Mouse (Mus musculus) forebrain, embryonic 15.5 days (tissue): ENCODE results near the gene Zfp84. TPM values are rescaled to one million over a fixed set of nuclear protein-coding genes. Genes with fewer than 3 reads are reported as not detected.
"Not testable (repeated sequence)": the region's sequence is repeated elsewhere in the genome, so short reads cannot be mapped to it uniquely, and the experiment has no call there.

Experiments used
- ATAC-seq: fragments of 200-750 bp; cut with Nextera tagmentation; replicated peaks from 2 replicates; pipeline ENCODE4 v1.8.0; 2017; ENCODE audit warnings: mild to moderate bottlenecking, moderate TSS enrichment, moderate library complexity
- H3K27ac ChIP-seq: fragments of 300-500 bp; sonication (generic); replicated peaks from 2 replicates; pipeline ENCODE4 v1.5.1; 2015; ENCODE audit warnings: mild to moderate bottlenecking, inconsistent platforms
- H3K27me3 ChIP-seq: fragments of 300-500 bp; sonication (generic); 2 replicates; pipeline ENCODE4 v1.6.1; 2015; ENCODE audit warnings: inconsistent platforms
- H3K36me3 ChIP-seq: fragments of 300-500 bp; sonication (generic); 2 replicates; pipeline ENCODE4 v1.6.1; 2015; ENCODE audit warnings: mild to moderate bottlenecking, inconsistent platforms
- H3K4me1 ChIP-seq: fragments of 300-500 bp; sonication (generic); 2 replicates; pipeline ENCODE4 v1.6.1; 2015; ENCODE audit warnings: inconsistent platforms
- H3K4me2 ChIP-seq: fragments of 300-500 bp; sonication (generic); replicated peaks from 2 replicates; pipeline ENCODE4 v1.6.1; 2015; ENCODE audit warnings: mild to moderate bottlenecking, inconsistent platforms
- H3K4me3 ChIP-seq: fragments of 300-500 bp; sonication (generic); 2 replicates; pipeline ENCODE4 v1.5.1; 2015; ENCODE audit warnings: mild to moderate bottlenecking, inconsistent platforms
- H3K9ac ChIP-seq: fragments of 300-500 bp; sonication (generic); replicated peaks from 2 replicates; pipeline ENCODE4 v1.6.1; 2015; ENCODE audit warnings: mild to moderate bottlenecking, inconsistent platforms
- H3K9me3 ChIP-seq: fragments of 300-500 bp; sonication (generic); 2 replicates; pipeline ENCODE4 v1.6.1; 2016; ENCODE audit warnings: inconsistent platforms
- WGBS: fragments of 180-500 bp; shearing (Covaris S2); methylation state at CpG from one replicate; pipeline ENCODE4 v1.1.7; 2015; ENCODE audit warnings: mixed read lengths; 5-methylcytosine and 5-hydroxymethylcytosine counted together
- polyA plus RNA-seq: library from polyadenylated mRNA; unstranded; fragments of >200 nt; fragmentation: Nextera tagmentation; extraction: Ambion mirVana; gene quantifications from 2 replicates; pipeline ENCODE4 v1.2.1, GENCODE M21; 2015

The Zfp84 gene
- 19.2 and 20.8 TPM in 2 replicates for polyA plus RNA-seq

- Histone ChIP-seq H3K9me3 (no peaks in the 10 kb centered on the region), H3K4me2 (peak within 1 kb of the TSS; percentile 64), H3K27ac (peak within 1 kb of the TSS; percentile 88), H3K4me1 (peaks cover 23% of the 10 kb centered on the region), H3K27me3 (no peaks in the 10 kb centered on the region), H3K9ac (peak within 1 kb of the TSS; percentile 59), H3K36me3 (peaks cover 9% of the 10 kb centered on the region; the same call in 1 of the 2 replicates), H3K4me3 (peak within 1 kb of the TSS; percentile 64)
- peak; percentile 95 for ATAC-seq
- WGBS, result under 1% methylated on average over 32 of the region's 32 CpGs
Observed at GRCm38 (mm10) chr7:29768090-29768900, at the start of gene Zfp84. Gene Zfp84, plus strand, starts transcription at chr7:29768552.

DNA sequence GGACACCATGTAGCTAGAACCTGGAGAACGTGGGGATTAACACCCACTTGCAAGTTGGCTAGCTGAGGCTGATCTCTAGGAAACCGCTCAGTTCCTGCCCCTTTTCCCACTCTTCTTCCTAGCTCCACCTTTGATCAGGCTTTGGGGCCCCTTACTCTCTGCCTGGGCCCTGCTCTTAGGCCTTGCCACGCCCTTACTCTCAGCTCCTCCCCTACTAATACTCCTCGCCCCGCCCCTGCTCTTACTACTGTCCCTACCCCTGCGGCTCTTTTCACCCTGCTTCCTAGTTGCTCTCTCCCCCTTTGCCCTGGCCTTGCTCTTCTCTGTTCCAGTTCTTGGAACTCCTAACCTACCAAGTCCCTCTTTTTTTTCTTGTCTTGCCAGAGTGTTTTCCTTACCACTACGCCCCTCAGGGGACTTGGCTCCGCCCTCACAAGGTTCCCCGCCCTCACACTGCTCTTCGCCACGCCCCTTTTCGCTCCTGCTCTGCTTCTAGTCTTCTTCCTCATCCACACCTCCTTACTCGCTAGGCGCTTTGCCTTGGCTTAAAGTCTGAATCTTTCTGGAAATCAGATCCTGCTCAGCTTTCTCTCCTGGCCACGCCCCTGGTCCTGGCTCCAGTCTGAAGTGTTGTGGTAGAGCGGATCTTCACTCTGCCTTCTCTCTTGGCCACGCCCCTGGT is 42.8 kb upstream of the Zfp84 start:
- not testable (repeated sequence) for ATAC-seq, H3K4me1 ChIP-seq, H3K9ac ChIP-seq, H3K36me3 ChIP-seq, H3K27ac ChIP-seq, H3K4me3 ChIP-seq, H3K4me2 ChIP-seq, H3K27me3 ChIP-seq, H3K9me3 ChIP-seq
- WGBS, result 35% methylated on average over 17 of the region's 17 CpGs

GRCm38 (mm10) chr7:29726860-29727259 is 41.5 kb upstream of the Zfp84 start, which contains the start of gene Catsperg2:
Gene Catsperg2, minus strand, starts transcription at chr7:29727032.
- not testable (repeated sequence) for H3K4me2 ChIP-seq

GRCm38 (mm10) chr7:29728055-29728454 is 40.3 kb upstream of the Zfp84 start:
- no peak for ATAC-seq
- WGBS, result 92% methylated on average over 2 of the region's 2 CpGs
- Histone ChIP-seq H3K27me3 (no peaks in the 10 kb centered on the region), H3K4me3 (no peak overlapping the region), H3K36me3 (no peaks in the 10 kb centered on the region), H3K27ac (no peak overlapping the region), H3K4me2 (no peak overlapping the region), H3K9me3 (no peaks in the 10 kb centered on the region), H3K4me1 (no peaks in the 10 kb centered on the region), H3K9ac (no peak overlapping the region)

More at GRCm38 (mm10) chr7:29726860-29727259, 41.5 kb upstream of the Zfp84 start, which contains the start of gene Catsperg2:
- not testable (repeated sequence) for H3K9ac ChIP-seq, ATAC-seq, H3K9me3 ChIP-seq, H3K27me3 ChIP-seq, H3K27ac ChIP-seq, H3K4me3 ChIP-seq, H3K36me3 ChIP-seq, H3K4me1 ChIP-seq
- WGBS, result 56% methylated on average over 11 of the region's 11 CpGs

- no peak overlapping the region for H3K9ac ChIP-seq
- no peaks in the 10 kb centered on the region for H3K4me1 ChIP-seq
- no peaks in the 10 kb centered on the region for H3K36me3 ChIP-seq
- no peaks in the 10 kb centered on the region for H3K27me3 ChIP-seq
- H3K4me2 ChIP-seq, result no peak overlapping the region
- H3K4me3 ChIP-seq, result no peak overlapping the region
- H3K9me3 ChIP-seq, result no peaks in the 10 kb centered on the region
- ATAC-seq, result no peak
- H3K27ac ChIP-seq, result no peak overlapping the region
- whole genome bisulfite sequencing, result 89% methylated on average over 3 of the region's 3 CpGs
Observed at GRCm38 (mm10) chr7:29742258-29742657, 26.1 kb upstream of the Zfp84 start.

- Histone ChIP-seq H3K27me3 (no peaks in the 10 kb centered on the region), H3K27ac (no peak overlapping the region), H3K36me3 (no peaks in the 10 kb centered on the region), H3K9me3 (no peaks in the 10 kb centered on the region), H3K4me1 (no peaks in the 10 kb centered on the region), H3K9ac (no peak overlapping the region), H3K4me2 (no peak overlapping the region), H3K4me3 (no peak overlapping the region)
- ATAC-seq, result no peak
- 85% methylated on average over 5 of the region's 5 CpGs for WGBS
Observed at GRCm38 (mm10) chr7:29760476-29760875, 7.9 kb upstream of the Zfp84 start.

- ATAC-seq, result no peak
- no peak overlapping the region for H3K27ac ChIP-seq
- no peak overlapping the region for H3K4me2 ChIP-seq
- no peak overlapping the region for H3K4me3 ChIP-seq
- H3K9me3 ChIP-seq, result no peaks in the 10 kb centered on the region
- peaks cover 21% of the 10 kb centered on the region for H3K4me1 ChIP-seq
- H3K36me3 ChIP-seq, result no peaks in the 10 kb centered on the region
- 88% methylated on average over 7 of the region's 7 CpGs for WGBS
- H3K27me3 ChIP-seq, result no peaks in the 10 kb centered on the region
- no peak overlapping the region for H3K9ac ChIP-seq
Observed at GRCm38 (mm10) chr7:29764702-29765101, 3.6 kb upstream of the Zfp84 start.

DNA sequence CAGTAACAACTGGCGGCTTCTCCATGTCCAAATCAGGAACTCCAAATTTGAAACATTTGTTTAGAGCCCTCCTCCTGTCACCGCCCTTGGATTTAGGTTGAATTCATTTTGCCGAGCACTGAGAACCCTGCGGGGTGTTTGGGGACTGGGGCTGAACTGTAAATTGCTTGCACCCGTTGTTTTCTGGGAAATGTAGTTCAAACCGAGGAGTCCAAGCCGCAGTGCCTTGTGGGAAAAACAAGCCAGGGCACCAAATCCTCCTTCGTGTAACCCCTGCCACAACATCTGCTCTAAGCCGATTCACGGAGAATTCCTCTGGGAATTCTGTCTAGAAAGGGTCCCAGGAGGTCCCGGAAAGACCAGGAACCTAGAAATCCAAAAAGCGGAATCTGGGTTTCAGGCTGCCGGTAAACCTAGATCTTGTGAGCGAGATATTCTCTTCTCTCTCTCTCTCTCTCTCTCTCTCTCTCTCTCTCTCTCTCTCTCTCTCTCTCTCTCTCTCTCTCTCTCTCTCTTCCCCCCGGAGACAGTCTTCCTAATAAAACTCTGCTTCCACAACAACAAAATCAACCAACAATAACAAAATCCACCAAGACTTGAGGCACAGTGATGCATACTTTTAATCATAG is 1.2 kb upstream of the Zfp84 start:
- H3K27ac ChIP-seq, result peak overlapping the region; percentile 88
- no peaks in the 10 kb centered on the region for H3K27me3 ChIP-seq
- WGBS, result 3% methylated on average over 15 of the region's 15 CpGs
- peak; percentile 53 for ATAC-seq
- peak overlapping the region; percentile 59 for H3K9ac ChIP-seq
- H3K4me2 ChIP-seq, result peak overlapping the region; percentile 64
- no peaks in the 10 kb centered on the region for H3K9me3 ChIP-seq
- H3K4me1 ChIP-seq, result peaks cover 23% of the 10 kb centered on the region
- peaks cover 4% of the 10 kb centered on the region; the same call in 1 of the 2 replicates for H3K36me3 ChIP-seq
- peak overlapping the region; percentile 64 for H3K4me3 ChIP-seq

GRCm38 (mm10) chr7:29768980-29769379 is 628 bp downstream of the Zfp84 start:
- Histone ChIP-seq H3K4me1 (peaks cover 23% of the 10 kb centered on the region), H3K9me3 (no peaks in the 10 kb centered on the region)

GRCm38 (mm10) chr7:29773503-29773902 is 5.2 kb downstream of the Zfp84 start:
- no peak for ATAC-seq
- no peak overlapping the region for H3K9ac ChIP-seq
- peaks cover 54% of the 10 kb centered on the region for H3K36me3 ChIP-seq
- no peaks in the 10 kb centered on the region for H3K27me3 ChIP-seq
- H3K4me3 ChIP-seq, result no peak overlapping the region
- no peak overlapping the region for H3K27ac ChIP-seq
- H3K4me1 ChIP-seq, result peaks cover 11% of the 10 kb centered on the region
- H3K4me2 ChIP-seq, result no peak overlapping the region
- WGBS, result 85% methylated on average over 7 of the region's 7 CpGs
- no peaks in the 10 kb centered on the region for H3K9me3 ChIP-seq

More at GRCm38 (mm10) chr7:29768980-29769379, 628 bp downstream of the Zfp84 start:
- Histone ChIP-seq H3K27ac (peak overlapping the region; percentile 88), H3K9ac (peak overlapping the region; percentile 59), H3K27me3 (no peaks in the 10 kb centered on the region), H3K4me3 (peak overlapping the region; percentile 64), H3K4me2 (peak overlapping the region; percentile 64), H3K36me3 (peaks cover 11% of the 10 kb centered on the region; the same call in 1 of the 2 replicates)
- ATAC-seq, result no peak
- WGBS, result 8% methylated on average over 10 of the region's 10 CpGs

DNA sequence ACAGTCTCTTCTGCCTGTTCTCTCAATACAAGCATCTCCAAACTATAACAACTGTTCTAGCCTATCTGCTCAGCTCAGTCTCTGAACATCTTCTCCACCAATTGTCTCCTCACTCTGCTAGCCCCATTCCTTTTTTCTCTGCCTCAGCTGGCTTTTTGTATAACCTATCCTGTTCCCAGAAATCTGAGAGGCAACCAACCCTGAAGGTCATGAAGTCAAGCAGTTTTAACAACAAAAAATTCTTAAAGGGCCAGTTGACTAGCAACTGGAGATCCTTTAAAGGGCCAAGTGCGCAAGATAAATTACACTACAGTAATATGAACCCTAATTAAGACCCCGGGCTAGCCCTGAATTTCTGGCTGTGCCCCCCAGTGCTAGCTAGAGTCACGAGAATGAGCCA is 6.0 kb downstream of the Zfp84 start:
- Histone ChIP-seq H3K9ac (no peak overlapping the region), H3K4me3 (no peak overlapping the region), H3K4me2 (no peak overlapping the region), H3K36me3 (peaks cover 62% of the 10 kb centered on the region), H3K27me3 (no peaks in the 10 kb centered on the region), H3K9me3 (no peaks in the 10 kb centered on the region), H3K4me1 (peaks cover 5% of the 10 kb centered on the region), H3K27ac (no peak overlapping the region)
- no peak for ATAC-seq
- 93% methylated on average over 3 of the region's 3 CpGs for WGBS

DNA sequence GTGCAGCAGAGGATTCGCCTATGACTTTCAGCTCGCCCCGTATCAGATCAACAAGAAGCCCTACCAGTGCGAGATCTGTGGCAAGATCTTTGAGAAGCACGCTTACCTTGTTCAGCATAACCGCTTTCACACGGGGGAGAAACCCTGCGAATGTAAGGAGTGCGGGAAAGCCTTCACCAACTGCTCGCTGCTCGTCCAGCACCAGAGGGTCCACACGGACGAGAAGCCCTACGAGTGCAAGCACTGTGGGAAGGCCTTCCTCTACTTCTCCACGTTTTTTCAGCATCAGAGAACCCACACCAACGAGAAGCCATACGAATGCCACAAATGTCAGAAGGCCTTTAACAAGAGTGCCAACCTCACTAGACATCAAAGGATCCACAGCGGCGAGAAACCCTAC is 8.2 kb downstream of the Zfp84 start:
- no peak overlapping the region for H3K9ac ChIP-seq
- 96% methylated on average over 19 of the region's 19 CpGs for WGBS
- no peaks in the 10 kb centered on the region for H3K4me1 ChIP-seq
- H3K4me2 ChIP-seq, result no peak overlapping the region
- no peaks in the 10 kb centered on the region for H3K9me3 ChIP-seq
- ATAC-seq, result no peak
- H3K36me3 ChIP-seq, result peaks cover 68% of the 10 kb centered on the region
- H3K4me3 ChIP-seq, result no peak overlapping the region
- no peak overlapping the region for H3K27ac ChIP-seq
- H3K27me3 ChIP-seq, result no peaks in the 10 kb centered on the region
